Mouse (Mus musculus): Measurements from ENCODE around the gene Tmem254b. TPM values are rescaled to one million over a fixed set of nuclear protein-coding genes. Genes with fewer than 3 reads are reported as not detected.
"Not testable (repeated sequence)": the region's sequence is repeated elsewhere in the genome, so short reads cannot be mapped to it uniquely, and the experiment has no call there.

Gene Tmem254b
- polyA plus RNA-seq (2017; shearing (Covaris generic)): 10 to 100 TPM in 1 of 3 experiments, 1 to 10 TPM in 2; 6.9 to 46.1 (median 8.5) TPM

GRCm38 (mm10) chr14:26206926-26207247 is at the start of gene Tmem254b:
Gene Tmem254b, minus strand, starts transcription at chr14:26207041.
- ATAC-seq: peak; percentile 91

GRCm38 (mm10) chr14:26237183-26237582 is 30.3 kb upstream of the Tmem254b start:
- ATAC-seq: not testable (repeated sequence)

DNA sequence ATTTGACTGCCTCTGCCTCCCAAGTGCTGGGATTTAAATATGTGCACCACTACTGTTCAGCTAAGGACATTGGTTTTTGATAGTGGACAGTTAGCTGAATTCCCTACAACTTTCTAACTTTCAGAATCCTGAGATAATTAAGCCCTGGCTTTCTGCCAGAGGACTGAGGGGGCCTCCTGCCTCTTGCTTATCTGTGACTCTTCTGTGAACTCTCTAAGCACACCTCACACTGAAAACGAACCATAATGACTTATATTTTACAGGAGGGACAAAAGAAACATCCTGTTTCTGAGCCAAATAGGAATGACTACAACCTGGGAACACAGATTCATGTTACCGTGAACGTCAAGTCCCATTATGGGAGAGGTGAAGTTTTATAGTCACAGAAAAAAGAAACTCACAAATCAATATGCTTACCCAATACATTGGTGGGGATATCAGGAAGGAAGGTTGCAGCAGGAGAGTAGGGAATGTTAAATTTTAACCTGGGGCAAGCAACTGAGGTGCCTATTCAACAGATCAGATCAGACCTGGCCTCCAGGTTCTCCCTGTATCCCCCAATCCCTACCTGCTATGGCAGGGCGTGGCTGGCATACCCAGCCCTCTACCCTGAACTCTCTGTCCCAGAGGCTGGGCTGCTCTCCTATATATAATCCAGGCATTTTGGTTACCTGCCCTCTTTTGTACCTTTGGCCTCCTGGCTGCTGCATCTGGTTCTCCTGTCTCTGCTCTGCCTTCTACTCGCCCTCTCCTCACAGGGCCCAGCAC is 9.6 kb upstream of the Tmem254b start:
- ATAC-seq: not testable (repeated sequence)

DNA sequence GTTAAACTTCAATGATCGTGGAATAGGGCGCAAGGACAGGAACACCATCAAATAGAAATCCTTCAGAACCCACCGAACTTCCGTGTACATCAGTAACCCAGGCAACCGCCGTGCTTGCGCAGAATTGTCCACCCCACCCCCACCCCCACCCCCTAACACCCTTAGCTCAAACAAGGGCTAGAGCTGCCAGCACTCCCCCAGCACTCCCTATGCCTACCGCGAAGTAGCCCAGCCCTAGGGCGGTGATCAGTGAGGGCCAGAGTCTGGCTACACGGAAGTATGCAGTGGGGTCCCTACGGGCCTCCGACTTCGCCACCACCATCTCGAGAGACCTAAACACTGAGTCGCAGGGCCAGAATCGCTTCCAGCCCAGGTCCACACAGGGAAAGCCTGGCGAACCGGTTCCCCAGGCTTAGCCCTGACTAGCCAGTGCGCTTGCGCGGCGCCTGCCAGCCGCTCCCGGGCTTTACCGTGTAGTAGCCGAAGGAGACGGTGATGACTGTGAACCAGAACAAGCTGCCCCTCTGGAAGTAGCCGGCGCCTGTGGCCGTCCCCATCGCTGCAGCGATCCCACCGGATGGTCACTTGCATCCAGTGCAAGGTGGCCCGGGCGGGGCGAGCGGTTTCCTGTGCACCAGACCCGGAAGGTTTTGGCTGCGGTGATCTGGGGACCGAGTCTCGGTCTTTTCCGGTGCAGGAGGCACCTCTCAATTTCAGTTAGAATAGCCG is 480 bp downstream of the Tmem254b start:
- peak; percentile 61 for ATAC-seq

DNA sequence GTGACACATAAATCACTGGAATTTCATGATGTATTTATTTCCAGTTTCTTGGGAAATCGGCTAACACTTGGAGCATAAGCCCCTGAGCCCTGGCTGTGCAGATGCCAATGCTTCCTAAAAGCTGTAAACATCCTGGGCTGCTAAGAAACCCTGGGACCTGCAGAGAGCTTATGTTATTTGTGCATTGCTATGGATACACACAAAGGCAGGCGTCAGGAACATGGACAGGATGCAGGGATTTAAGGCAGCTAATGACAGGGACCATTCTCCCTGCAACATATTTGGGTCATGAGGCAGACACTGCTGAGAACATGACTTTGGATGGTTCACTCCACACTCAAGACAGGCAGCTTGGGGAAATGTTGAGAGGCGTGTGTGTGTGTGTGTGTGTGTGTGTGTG is 9.0 kb downstream of the Tmem254b start:
- ATAC-seq: not testable (repeated sequence)

DNA sequence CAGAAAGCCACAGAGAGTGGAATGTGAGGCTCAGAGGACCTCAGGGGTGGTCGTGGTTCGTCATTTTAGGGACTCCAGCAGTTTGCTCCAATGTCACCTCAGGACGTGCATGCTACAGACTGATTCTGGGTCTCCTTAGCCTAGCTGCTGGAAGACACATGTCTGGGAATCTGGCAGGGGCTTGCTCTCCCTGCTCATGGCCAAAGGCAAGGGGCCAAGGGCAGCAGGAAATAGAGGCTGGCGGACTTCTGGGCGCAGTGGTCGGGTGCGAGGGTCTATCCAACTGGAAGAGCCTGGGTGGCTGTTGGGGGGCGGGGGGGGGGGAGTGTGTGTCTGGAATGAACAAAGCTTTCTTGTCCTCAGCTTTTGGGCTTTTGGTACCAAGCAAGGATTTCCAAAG is 18.5 kb downstream of the Tmem254b start:
- not testable (repeated sequence) for ATAC-seq

DNA sequence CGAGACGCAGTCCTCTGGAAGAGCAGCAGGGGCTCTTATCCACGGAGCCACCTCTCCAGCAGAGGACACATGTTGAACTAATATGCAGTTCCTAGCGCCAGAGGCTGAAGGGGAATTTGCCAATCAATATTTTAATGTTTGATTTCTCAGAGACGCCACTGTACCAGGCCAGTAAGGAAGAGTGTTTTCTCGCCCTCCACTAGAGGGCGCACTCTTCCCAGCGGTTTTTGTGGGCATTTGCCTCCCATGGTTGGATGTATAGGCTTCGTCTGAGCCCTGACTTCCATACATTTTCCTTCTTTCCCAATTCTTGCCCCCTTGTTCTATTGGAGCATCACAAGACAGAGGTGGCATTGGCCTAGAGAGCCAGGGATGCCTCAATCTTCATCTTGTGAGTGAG is 20.2 kb downstream of the Tmem254b start:
- ATAC-seq: not testable (repeated sequence)

DNA sequence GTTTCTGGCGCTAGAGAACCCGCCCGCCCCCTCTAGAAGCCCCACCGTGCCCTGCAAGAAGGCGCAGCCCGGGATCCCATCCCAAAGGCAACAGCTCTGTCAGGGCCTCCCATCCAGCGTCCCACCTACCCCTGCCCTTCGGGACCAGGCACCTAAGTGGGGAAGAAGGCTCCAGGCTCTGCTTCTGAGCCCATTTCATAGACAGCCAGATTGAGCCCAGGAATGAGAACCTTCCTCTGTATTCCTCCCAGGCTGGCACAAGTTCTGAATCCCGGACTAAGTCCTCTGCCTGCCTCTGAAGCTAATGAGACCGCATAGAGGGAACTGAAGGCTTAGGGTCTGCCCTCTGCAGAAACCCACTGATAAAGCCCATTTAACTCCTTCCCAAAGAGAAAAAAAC is 24.5 kb downstream of the Tmem254b start, which contains the start of gene Plac9b:
TSS of gene Plac9b (minus strand) at position 101 of the 400 bp plus-strand sequence.
- not testable (repeated sequence) for ATAC-seq

DNA sequence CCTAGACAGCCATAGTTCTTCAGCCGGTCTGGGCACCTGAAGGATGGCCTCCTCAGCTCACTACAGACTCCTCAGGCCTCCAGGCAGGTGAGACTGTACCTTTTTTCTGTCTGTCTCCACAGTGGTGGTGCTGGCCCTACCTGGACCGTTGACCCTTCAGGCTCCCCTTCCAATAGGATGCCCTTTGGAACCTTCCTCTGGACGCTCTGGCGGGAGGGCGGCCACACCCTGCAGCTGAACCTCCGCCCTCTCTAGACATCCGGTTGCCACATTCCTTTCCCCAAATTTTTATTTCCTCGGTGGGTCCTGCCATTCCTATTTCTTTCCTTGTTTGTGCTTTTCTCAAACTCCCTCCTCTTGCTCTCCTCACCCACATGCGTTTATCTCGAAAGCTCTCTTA is 25.2 kb downstream of the Tmem254b start:
- not testable (repeated sequence) for ATAC-seq

DNA sequence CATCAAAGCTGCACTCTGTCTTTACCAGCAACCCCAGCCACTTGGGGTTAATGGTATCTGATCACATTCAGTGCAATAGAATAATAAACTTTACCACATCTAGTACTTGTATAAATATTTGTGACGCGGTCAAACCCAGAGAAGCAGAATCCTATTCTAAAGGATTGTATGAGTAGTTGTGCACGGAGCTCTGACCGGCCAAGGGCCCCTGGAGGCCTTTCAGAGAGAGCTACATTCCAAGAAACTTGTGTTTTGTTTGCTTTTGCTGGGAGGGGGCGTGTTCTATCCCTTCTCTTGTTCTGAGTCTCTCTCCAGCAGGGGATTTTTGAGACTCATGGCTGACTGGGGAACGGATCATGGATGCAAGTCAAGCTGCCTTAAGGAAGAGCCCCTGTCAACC is 31.8 kb downstream of the Tmem254b start:
- ATAC-seq: not testable (repeated sequence)

GRCm38 (mm10) chr14:26173955-26174354 is 32.9 kb downstream of the Tmem254b start:
- not testable (repeated sequence) for ATAC-seq

DNA sequence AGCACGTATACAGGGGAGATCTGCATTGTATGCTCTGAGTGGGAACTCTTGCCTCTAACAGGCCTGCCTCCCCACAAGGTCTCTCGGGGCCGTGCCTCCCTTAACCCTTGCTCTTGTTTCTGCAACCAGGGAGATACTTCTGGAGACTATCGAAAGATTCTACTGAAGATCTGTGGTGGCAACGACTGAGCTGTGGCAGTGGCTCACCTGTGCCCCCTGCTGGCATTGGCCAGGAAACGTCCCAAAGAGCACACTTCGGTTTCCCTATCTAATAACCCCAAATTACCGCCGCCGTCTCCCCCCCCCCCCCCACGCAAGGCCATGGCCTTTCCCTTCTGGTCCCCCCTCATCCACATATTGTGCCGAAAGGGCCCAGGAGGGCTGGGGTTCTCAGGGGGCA is 41.6 kb downstream of the Tmem254b start:
- not testable (repeated sequence) for ATAC-seq

DNA sequence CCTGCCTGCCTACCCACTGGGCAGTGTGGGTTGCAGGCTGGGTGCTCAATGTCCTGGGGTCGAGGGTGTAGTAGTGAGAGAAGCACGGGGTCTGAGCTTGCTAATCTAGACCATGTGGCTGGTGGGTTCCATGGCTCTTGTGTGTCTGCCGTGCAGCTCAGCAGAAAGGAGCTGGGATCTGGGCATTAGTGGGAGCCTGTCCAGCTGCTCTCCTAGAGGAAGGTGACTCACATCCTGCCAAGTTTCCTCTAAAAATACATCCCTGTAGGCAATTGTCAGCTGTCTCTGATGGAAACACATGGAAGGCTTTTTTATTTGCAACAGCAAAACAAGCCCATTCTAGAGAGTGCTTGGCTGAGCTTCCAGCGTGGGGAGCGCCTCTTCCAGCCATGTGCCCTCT is 44.4 kb downstream of the Tmem254b start:
- not testable (repeated sequence) for ATAC-seq

- ATAC-seq: not testable (repeated sequence)
Measured at GRCm38 (mm10) chr14:26161156-26161555, 45.7 kb downstream of the Tmem254b start.

GRCm38 (mm10) chr14:26156032-26156431 is 50.8 kb downstream of the Tmem254b start:
- not testable (repeated sequence) for ATAC-seq

Other genes with a start within 250 kb of the Tmem254b start
- gene Duxbl1, start 228.5 kb downstream of the Tmem254b start, polyA plus RNA-seq (2017; shearing (Covaris generic)): not detected
- gene Gm9780, start 164.3 kb downstream of the Tmem254b start, polyA plus RNA-seq (2017; shearing (Covaris generic)): not detected
- gene Tmem254c, start 139.7 kb downstream of the Tmem254b start, polyA plus RNA-seq (2017; shearing (Covaris generic)): 10 to 100 TPM; 25.1 to 93.3 (median 41.0) TPM
- gene Cphx2, start 125.5 kb downstream of the Tmem254b start, polyA plus RNA-seq (2017; shearing (Covaris generic)): under 1 TPM in 1 of 3 experiments, not detected in 2; 0.33 TPM
- gene Cphx3, start 124.7 kb downstream of the Tmem254b start, polyA plus RNA-seq (2017; shearing (Covaris generic)): not detected
- not detected for gene Duxbl2, start 88.7 kb downstream of the Tmem254b start, polyA plus RNA-seq (2017; shearing (Covaris generic))
- not detected for gene Plac9b, start 24.6 kb downstream of the Tmem254b start, polyA plus RNA-seq (2017; shearing (Covaris generic))
- gene Duxbl3, start 50.9 kb upstream of the Tmem254b start, polyA plus RNA-seq (2017; shearing (Covaris generic)): not detected